Mouse (Mus musculus) neural tube, postnatal 0 days (tissue): ENCODE data around the gene Gm49321. TPM values are rescaled to one million over a fixed set of nuclear protein-coding genes. Genes with fewer than 3 reads are reported as not detected.

Experiments used
- polyA plus RNA-seq: library from polyadenylated mRNA; unstranded; fragments of >200 nt; fragmentation: Nextera tagmentation; extraction: Ambion mirVana; gene quantifications from 2 replicates; pipeline ENCODE4 v1.2.1, GENCODE M21; 2015

Gm49321 gene
- 14.0 and 18.6 TPM in 2 replicates for polyA plus RNA-seq

GRCm38 (mm10) chr12:73937353-73937752 is at the start of gene Gm49321:
Gene Gm49321, plus strand, starts transcription at chr12:73937653.

GRCm38 (mm10) chr12:73964291-73965281 is 27.1 kb downstream of the Gm49321 start, which contains the start of gene Snapc1:
Gene Snapc1, plus strand, starts transcription at chr12:73964481.

GRCm38 (mm10) chr12:73997297-73998127 is 60.1 kb downstream of the Gm49321 start, which contains the start of gene Syt16:
Gene Syt16, plus strand, starts transcription at chr12:73997661.

Other genes starting within 250 kb of the Gm49321 start
- 49.3 and 54.7 TPM in 2 replicates for gene Hif1a, start 36.3 kb upstream of the Gm49321 start, polyA plus RNA-seq
- 25.8 and 26.3 TPM in 2 replicates for gene Snapc1, start 26.8 kb downstream of the Gm49321 start, polyA plus RNA-seq
- gene Syt16, start 60.0 kb downstream of the Gm49321 start, polyA plus RNA-seq, result 61.7 and 64.5 TPM in 2 replicates